Mouse (Mus musculus) hindbrain, embryonic 10.5 days (tissue): ENCODE results near the gene Arhgap4. TPM values are rescaled to one million over a fixed set of nuclear protein-coding genes. Genes with fewer than 3 reads are reported as not detected.
A peak's percentile ranks its signal among the peaks of the same experiment; 100 is the strongest.

Experiments used
- DNase-seq: peaks from one replicate; pipeline ENCODE4 v3.0.0-alpha.2; 2017; ENCODE audit warnings: low spot score
- H3K27ac ChIP-seq: fragments of 300-500 bp; sonication (generic); 2 replicates; pipeline ENCODE4 v1.5.1; 2016; ENCODE audit warnings: mild to moderate bottlenecking, moderate library complexity
- H3K27me3 ChIP-seq: fragments of 300-500 bp; sonication (generic); 2 replicates; pipeline ENCODE4 v1.6.1; 2016; ENCODE audit warnings: mild to moderate bottlenecking; ENCODE audit not compliant: poor library complexity, insufficient read depth, severe bottlenecking
- H3K36me3 ChIP-seq: fragments of 300-500 bp; sonication (generic); 2 replicates; pipeline ENCODE4 v1.6.1; 2016; ENCODE audit warnings: mild to moderate bottlenecking, moderate library complexity
- H3K4me1 ChIP-seq: fragments of 300-500 bp; sonication (generic); replicated peaks from 2 replicates; pipeline ENCODE4 v1.6.1; 2016; ENCODE audit warnings: mild to moderate bottlenecking
- H3K4me3 ChIP-seq: fragments of 300-500 bp; sonication (generic); 2 replicates; pipeline ENCODE4 v1.5.1; 2016; ENCODE audit warnings: mild to moderate bottlenecking, moderate library complexity
- H3K9me3 ChIP-seq: fragments of 300-500 bp; sonication (generic); 2 replicates; pipeline ENCODE4 v1.6.1; 2016; ENCODE audit warnings: mild to moderate bottlenecking, moderate library complexity
- WGBS: fragments of 180-500 bp; shearing (Covaris S2); methylation state at CpG from one replicate; pipeline ENCODE4 v1.1.7; 2016; 5-methylcytosine and 5-hydroxymethylcytosine counted together
- polyA plus RNA-seq: library from polyadenylated mRNA; unstranded; fragments of >200 nt; fragmentation: Nextera tagmentation; extraction: Ambion mirVana; gene quantifications from 2 replicates; pipeline ENCODE4 v1.2.1, GENCODE M21; 2016

The Arhgap4 gene
- polyA plus RNA-seq, 1 experiment from 2014 or later = 2.2 TPM

GRCm38 (mm10) chrX:73910049-73910448 lies 11.6 kb downstream of the Arhgap4 start:
- Histone ChIP-seq H3K36me3 (no peaks in the 10 kb centered on the region), H3K27ac (no peak overlapping the region), H3K27me3 (no peaks in the 10 kb centered on the region), H3K4me3 (no peak overlapping the region), H3K4me1 (peaks cover 6% of the 10 kb centered on the region), H3K9me3 (no peaks in the 10 kb centered on the region)
- DNase-seq = no peak
- WGBS = 74% methylated on average over 1 of the region's 1 CpGs

GRCm38 (mm10) chrX:73897959-73898358 lies 23.7 kb downstream of the Arhgap4 start:
- DNase-seq = no peak
- WGBS = 67% methylated on average over 3 of the region's 3 CpGs

GRCm38 (mm10) chrX:73895719-73896118 lies 26.0 kb downstream of the Arhgap4 start, which contains the start of gene L1cam:
Gene L1cam, minus strand, starts transcription at chrX:73896105.
- WGBS = 26% methylated on average over 2 of the region's 2 CpGs

More at GRCm38 (mm10) chrX:73897959-73898358, 23.7 kb downstream of the Arhgap4 start:
- no peaks in the 10 kb centered on the region for H3K9me3 ChIP-seq
- H3K4me3 ChIP-seq = no peak overlapping the region
- no peaks in the 10 kb centered on the region for H3K36me3 ChIP-seq
- H3K4me1 ChIP-seq = no peaks in the 10 kb centered on the region
- no peak overlapping the region for H3K27ac ChIP-seq
- no peaks in the 10 kb centered on the region for H3K27me3 ChIP-seq

GRCm38 (mm10) chrX:73892833-73893232 lies 28.8 kb downstream of the Arhgap4 start:
- Histone ChIP-seq H3K4me1 (no peaks in the 10 kb centered on the region), H3K4me3 (no peak overlapping the region), H3K9me3 (no peaks in the 10 kb centered on the region), H3K36me3 (no peaks in the 10 kb centered on the region), H3K27ac (no peak overlapping the region), H3K27me3 (no peaks in the 10 kb centered on the region)
- WGBS = 87% methylated on average over 14 of the region's 14 CpGs
- DNase-seq = no peak

More at GRCm38 (mm10) chrX:73895719-73896118, 26.0 kb downstream of the Arhgap4 start, which contains the start of gene L1cam:
- Histone ChIP-seq H3K4me1 (no peaks in the 10 kb centered on the region), H3K4me3 (no peak within 1 kb of the TSS), H3K27ac (no peak within 1 kb of the TSS), H3K27me3 (no peaks in the 10 kb centered on the region), H3K9me3 (no peaks in the 10 kb centered on the region), H3K36me3 (no peaks in the 10 kb centered on the region)
- DNase-seq = peak; percentile 27

GRCm38 (mm10) chrX:73891551-73892152 lies 30.0 kb downstream of the Arhgap4 start, which contains the start of gene Avpr2:
Gene Avpr2, plus strand, starts transcription at chrX:73892102.
- DNase-seq = no peak
- no peak within 1 kb of the TSS for H3K27ac ChIP-seq
- H3K9me3 ChIP-seq = no peaks in the 10 kb centered on the region
- no peaks in the 10 kb centered on the region for H3K36me3 ChIP-seq
- no peaks in the 10 kb centered on the region for H3K27me3 ChIP-seq
- H3K4me1 ChIP-seq = no peaks in the 10 kb centered on the region
- no peak within 1 kb of the TSS for H3K4me3 ChIP-seq
- WGBS = 81% methylated on average over 6 of the region's 6 CpGs

GRCm38 (mm10) chrX:73881463-73881862 lies 40.2 kb downstream of the Arhgap4 start:
- Histone ChIP-seq H3K27me3 (peaks cover 44% of the 10 kb centered on the region), H3K36me3 (no peaks in the 10 kb centered on the region), H3K4me1 (no peaks in the 10 kb centered on the region; the same call in 1 of the 2 replicates), H3K9me3 (no peaks in the 10 kb centered on the region), H3K4me3 (peak overlapping the region; percentile 54), H3K27ac (peak overlapping the region; percentile 73; the same call in 1 of the 2 replicates)
- whole genome bisulfite sequencing = 11% methylated on average over 6 of the region's 6 CpGs
- DNase-seq = peak; percentile 30

GRCm38 (mm10) chrX:73881036-73881427 lies 40.6 kb downstream of the Arhgap4 start:
- Histone ChIP-seq H3K4me3 (peak overlapping the region; percentile 54), H3K27ac (peak overlapping the region; percentile 73), H3K4me1 (no peaks in the 10 kb centered on the region; the same call in 1 of the 2 replicates), H3K36me3 (no peaks in the 10 kb centered on the region), H3K27me3 (peaks cover 44% of the 10 kb centered on the region), H3K9me3 (no peaks in the 10 kb centered on the region)
- peak; percentile 9 for DNase-seq
- 20% methylated on average over 16 of the region's 16 CpGs for WGBS

GRCm38 (mm10) chrX:73880194-73881035 lies 41.3 kb downstream of the Arhgap4 start:
- H3K9me3 ChIP-seq = no peaks in the 10 kb centered on the region
- peak; percentile 35 for DNase-seq
- H3K27ac ChIP-seq = peak overlapping the region; percentile 73
- H3K36me3 ChIP-seq = no peaks in the 10 kb centered on the region
- no peaks in the 10 kb centered on the region; the same call in 1 of the 2 replicates for H3K4me1 ChIP-seq
- peaks cover 44% of the 10 kb centered on the region for H3K27me3 ChIP-seq
- WGBS = 19% methylated on average over 46 of the region's 48 CpGs
- peak overlapping the region; percentile 54 for H3K4me3 ChIP-seq

GRCm38 (mm10) chrX:73877014-73877413 lies 44.7 kb downstream of the Arhgap4 start:
- no peak overlapping the region for H3K27ac ChIP-seq
- H3K4me3 ChIP-seq = no peak overlapping the region
- WGBS = 81% methylated on average over 1 of the region's 1 CpGs
- H3K36me3 ChIP-seq = no peaks in the 10 kb centered on the region
- H3K9me3 ChIP-seq = no peaks in the 10 kb centered on the region
- no peaks in the 10 kb centered on the region; the same call in 1 of the 2 replicates for H3K4me1 ChIP-seq
- H3K27me3 ChIP-seq = peaks cover 44% of the 10 kb centered on the region
- no peak for DNase-seq

- Histone ChIP-seq H3K4me1 (no peaks in the 10 kb centered on the region; the same call in 1 of the 2 replicates), H3K27ac (no peak overlapping the region), H3K4me3 (no peak overlapping the region), H3K9me3 (no peaks in the 10 kb centered on the region), H3K27me3 (peaks cover 33% of the 10 kb centered on the region), H3K36me3 (no peaks in the 10 kb centered on the region)
- DNase-seq = no peak
- whole genome bisulfite sequencing = 73% methylated on average over 2 of the region's 2 CpGs
These were observed 45.8 kb downstream of the Arhgap4 start for GRCm38 (mm10) chrX:73875881-73876280.

- Histone ChIP-seq H3K27ac (no peak overlapping the region), H3K4me3 (no peak overlapping the region)
- 69% methylated on average over 1 of the region's 1 CpGs for WGBS
These were observed 49.7 kb downstream of the Arhgap4 start for GRCm38 (mm10) chrX:73871956-73872355.

GRCm38 (mm10) chrX:73871474-73871873 lies 50.2 kb downstream of the Arhgap4 start:
- no peak overlapping the region for H3K27ac ChIP-seq
- no peak for DNase-seq

More at GRCm38 (mm10) chrX:73871956-73872355, 49.7 kb downstream of the Arhgap4 start:
- H3K27me3 ChIP-seq = peaks cover 5% of the 10 kb centered on the region
- DNase-seq = no peak
- no peaks in the 10 kb centered on the region for H3K9me3 ChIP-seq
- peaks cover 7% of the 10 kb centered on the region; the same call in 1 of the 2 replicates for H3K4me1 ChIP-seq
- no peaks in the 10 kb centered on the region for H3K36me3 ChIP-seq

GRCm38 (mm10) chrX:73869334-73869733 lies 52.3 kb downstream of the Arhgap4 start:
- H3K4me3 ChIP-seq = no peak overlapping the region
- no peaks in the 10 kb centered on the region for H3K9me3 ChIP-seq
- H3K36me3 ChIP-seq = no peaks in the 10 kb centered on the region
- WGBS = 16% methylated on average over 5 of the region's 5 CpGs
- H3K27ac ChIP-seq = no peak overlapping the region
- DNase-seq = peak; percentile 35
- no peaks in the 10 kb centered on the region for H3K27me3 ChIP-seq
- peaks cover 28% of the 10 kb centered on the region for H3K4me1 ChIP-seq

More at GRCm38 (mm10) chrX:73871474-73871873, 50.2 kb downstream of the Arhgap4 start:
- peaks cover under 1% of the 10 kb centered on the region for H3K27me3 ChIP-seq
- H3K4me1 ChIP-seq = peaks cover 11% of the 10 kb centered on the region; the same call in 1 of the 2 replicates
- H3K9me3 ChIP-seq = no peaks in the 10 kb centered on the region
- no peak overlapping the region for H3K4me3 ChIP-seq
- H3K36me3 ChIP-seq = no peaks in the 10 kb centered on the region
